Mouse (Mus musculus) CH12.LX (cell line): ENCODE data around the gene Itk.

Source experiments
- CTCF ChIP-seq, 2 experiments: IDR thresholded peaks in 1 of 2; conservative IDR thresholded peaks in 1 of 2; 2 replicates each; pipeline ENCODE4 v1.5.1; 2011 to 2012; ENCODE audit warnings: low read depth in 2 of 2, low read length in 2 of 2, improper control_type of control experiment in 1 of 2, inconsistent platforms in 1 of 2, mild to moderate bottlenecking in 1 of 2, moderate library complexity in 1 of 2
- GABPA ChIP-seq: IDR thresholded peaks from 2 replicates; pipeline ENCODE4 v1.6.1; 2012; ENCODE audit warnings: low read depth, low read length, improper control_type of control experiment, inconsistent platforms; ENCODE audit not compliant: insufficient replicate concordance
- MAX ChIP-seq: IDR thresholded peaks from 2 replicates; pipeline ENCODE4 v1.6.1; 2011; ENCODE audit warnings: low read length, improper control_type of control experiment
- MXI1 ChIP-seq: IDR thresholded peaks from 2 replicates; pipeline ENCODE4 v1.6.1; 2011; ENCODE audit warnings: mild to moderate bottlenecking, low read depth, low read length, improper control_type of control experiment
- POLR2A ChIP-seq: IDR thresholded peaks from 2 replicates; pipeline ENCODE4 v1.6.1; 2011; ENCODE audit warnings: low read depth, mild to moderate bottlenecking, improper control_type of control experiment, low read length
- POLR2AphosphoS2 ChIP-seq: IDR thresholded peaks from 2 replicates; pipeline ENCODE4 v1.6.1; 2011; ENCODE audit warnings: low read depth, low read length, improper control_type of control experiment
- RCOR1 ChIP-seq: conservative IDR thresholded peaks from 2 replicates; pipeline ENCODE4 v1.6.1; 2012; ENCODE audit warnings: low read depth, mild to moderate bottlenecking, inconsistent platforms, low read length, improper control_type of control experiment
- TCF12 ChIP-seq: IDR thresholded peaks from 2 replicates; pipeline ENCODE4 v1.6.1; 2014; ENCODE audit warnings: low read depth, mild to moderate bottlenecking, inconsistent platforms, low read length, improper control_type of control experiment
- UBTF ChIP-seq: IDR thresholded peaks from 2 replicates; pipeline ENCODE4 v1.6.1; 2012; ENCODE audit warnings: low read depth, mild to moderate bottlenecking, inconsistent platforms, low read length, improper control_type of control experiment, moderate library complexity
- ZKSCAN1 ChIP-seq: IDR thresholded peaks from 2 replicates; pipeline ENCODE4 v1.6.1; 2012; ENCODE audit warnings: low read depth, inconsistent platforms, low read length, improper control_type of control experiment, borderline replicate concordance

DNA sequence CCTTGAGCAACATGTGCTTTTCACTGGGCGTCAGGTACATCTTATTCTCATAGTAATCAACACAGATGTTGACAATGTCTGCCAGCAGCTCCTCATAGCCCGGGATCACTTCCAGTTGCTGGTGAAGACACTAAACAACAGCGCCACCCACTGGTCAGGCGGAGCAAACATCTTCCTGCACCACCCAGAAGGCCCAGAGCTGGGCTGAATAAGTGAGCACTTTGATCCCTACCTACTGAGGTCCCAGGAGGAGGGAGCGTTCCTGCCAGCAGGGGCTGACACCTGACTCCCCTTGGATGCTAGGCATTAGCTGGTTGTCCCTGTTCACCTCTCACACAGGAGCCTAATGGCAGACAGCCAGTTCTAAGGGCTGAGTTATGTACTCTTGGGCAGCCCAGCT lies 112.5 kb downstream of the Itk start:
- peak in 1 of 2 experiments; percentile 47; a peak in 2 of 4 replicates for TF ChIP-seq CTCF (conservative IDR thresholded peaks at IDR 0.05 in 1 of 2, IDR thresholded peaks at IDR 0.05 in 1 of 2; ENCODE audit: low read depth in 2 of 2, low read length in 2 of 2)
- no peak for TF ChIP-seq ZKSCAN1
- no peak for TF ChIP-seq POLR2A
- no peak for TF ChIP-seq RCOR1
- no peak for TF ChIP-seq POLR2AphosphoS2
- TF ChIP-seq MAX = no peak
- TF ChIP-seq TCF12 = no peak
- TF ChIP-seq GABPA = no peak
- TF ChIP-seq UBTF = no peak
- TF ChIP-seq MXI1 = no peak
